Mouse (Mus musculus) lung, adult 2 months (tissue): ENCODE measurements at regions not wholly inside any gene's neighbourhood (a gene's known extent, or its start where the extent isn't known, plus 50 kb on each side); places are given as distances from the start of the nearest gene placed in this dataset.

Experiments
- CTCF ChIP-seq: fragments of 200-500 bp; IDR thresholded peaks from 2 replicates; pipeline ENCODE4 v1.5.1; 2011; ENCODE audit warnings: mild to moderate bottlenecking, low read length, control low read depth; ENCODE audit not compliant: insufficient read depth
- POLR2A ChIP-seq: fragments of 200-500 bp; IDR thresholded peaks from 2 replicates; pipeline ENCODE4 v1.6.1; 2011; ENCODE audit warnings: low read depth, mild to moderate bottlenecking, control low read depth, low read length, borderline replicate concordance; ENCODE audit errors: extremely low read depth

- no peak for TF ChIP-seq POLR2A
- TF ChIP-seq CTCF: peak; percentile 58
Observed at GRCm38 (mm10) chr1:95762244-95762643, 94.9 kb upstream of the St8sia4 start.
